Mouse (Mus musculus) CH12.LX (cell line): Measurements from ENCODE around the gene Klhl18. TPM values are rescaled to one million over a fixed set of nuclear protein-coding genes. Genes with fewer than 3 reads are reported as not detected.

ENCODE experiments used
- DNase-seq: peaks from one replicate; pipeline ENCODE4 v3.0.0-alpha.2; 2013; ENCODE audit errors: extremely low read depth
- H3K27ac ChIP-seq: 2 replicates; pipeline ENCODE4 v1.5.1; 2012; ENCODE audit warnings: low read depth, mild to moderate bottlenecking, control low read depth, moderate library complexity; ENCODE audit not compliant: insufficient read depth
- H3K27me3 ChIP-seq: replicated peaks from 2 replicates; pipeline ENCODE3; 2012; ENCODE audit warnings: inconsistent platforms
- H3K36me3 ChIP-seq, 2 experiments: replicated peaks in 1 of 2; 2 replicates each; pipeline versions ENCODE3 to v1.6.1; 2012; ENCODE audit warnings: inconsistent platforms in 1 of 2, low read length in 1 of 2, mild to moderate bottlenecking in 1 of 2, mixed read lengths in 1 of 2, moderate library complexity in 1 of 2; ENCODE audit not compliant: control insufficient read depth in 1 of 2, insufficient read depth in 1 of 2
- H3K4me1 ChIP-seq, 2 experiments: 2 replicates each; pipeline ENCODE4 v1.6.1; 2012; ENCODE audit warnings: inconsistent platforms in 1 of 2, moderate library complexity in 1 of 2; ENCODE audit not compliant: insufficient read depth in 2 of 2, control insufficient read depth in 1 of 2
- H3K4me2 ChIP-seq: 2 replicates; pipeline ENCODE4 v1.6.1; 2012; ENCODE audit warnings: low read depth, mild to moderate bottlenecking, control low read depth; ENCODE audit not compliant: poor library complexity, insufficient read depth, severe bottlenecking
- H3K4me3 ChIP-seq, 3 experiments: fragments of 150-350 bp in 1 of 3; sonication (generic) in 1 of 3; replicated peaks in 1 of 3; 2 replicates each; pipeline versions ENCODE3 to v1.5.1; 2011 to 2012; ENCODE audit warnings: low read depth in 2 of 3, low read length in 2 of 3, mild to moderate bottlenecking in 2 of 3, moderate library complexity in 2 of 3, control low read depth in 1 of 3, improper control_type of control experiment in 1 of 3, inconsistent platforms in 1 of 3, mixed read lengths in 1 of 3; ENCODE audit not compliant: poor library complexity in 1 of 3
- H3K79me2 ChIP-seq: replicated peaks from 2 replicates; pipeline ENCODE4 v1.6.1; 2012; ENCODE audit warnings: mild to moderate bottlenecking, moderate library complexity; ENCODE audit not compliant: control insufficient read depth, poor library complexity, insufficient read depth, severe bottlenecking; ENCODE audit errors: extremely low read depth
- H3K9ac ChIP-seq: 2 replicates; pipeline ENCODE4 v1.6.1; 2012; ENCODE audit warnings: low read depth, mild to moderate bottlenecking, control low read depth, moderate library complexity; ENCODE audit not compliant: insufficient read depth
- H3K9me3 ChIP-seq: replicated peaks from 2 replicates; pipeline ENCODE3; 2012; ENCODE audit warnings: low read length, inconsistent platforms, mixed read lengths
- CHD1 ChIP-seq: IDR thresholded peaks from 2 replicates; pipeline ENCODE4 v1.6.1; 2012; ENCODE audit warnings: low read depth, low read length, improper control_type of control experiment, inconsistent platforms
- CHD2 ChIP-seq: IDR thresholded peaks from 2 replicates; pipeline ENCODE4 v1.6.1; 2011; ENCODE audit warnings: low read length, improper control_type of control experiment
- GABPA ChIP-seq: IDR thresholded peaks from 2 replicates; pipeline ENCODE4 v1.6.1; 2012; ENCODE audit warnings: low read depth, low read length, improper control_type of control experiment, inconsistent platforms; ENCODE audit not compliant: insufficient replicate concordance
- JUN ChIP-seq: IDR thresholded peaks from 2 replicates; pipeline ENCODE4 v1.6.1; 2011; ENCODE audit warnings: low read depth, mild to moderate bottlenecking, low read length, improper control_type of control experiment, moderate library complexity; ENCODE audit not compliant: insufficient read depth
- KAT2A ChIP-seq: IDR thresholded peaks from 2 replicates; pipeline ENCODE4 v1.6.1; 2012; ENCODE audit warnings: low read length, improper control_type of control experiment, inconsistent platforms; ENCODE audit not compliant: insufficient replicate concordance
- MAFK ChIP-seq: IDR thresholded peaks from 2 replicates; pipeline ENCODE4 v1.6.1; 2011; ENCODE audit warnings: low read length, improper control_type of control experiment; ENCODE audit not compliant: insufficient replicate concordance
- MAX ChIP-seq: IDR thresholded peaks from 2 replicates; pipeline ENCODE4 v1.6.1; 2011; ENCODE audit warnings: low read length, improper control_type of control experiment
- MAZ ChIP-seq: IDR thresholded peaks from 2 replicates; pipeline ENCODE4 v1.6.1; 2012; ENCODE audit warnings: low read depth, mild to moderate bottlenecking, inconsistent platforms, low read length, improper control_type of control experiment, moderate library complexity
- MEF2A ChIP-seq: IDR thresholded peaks from 2 replicates; pipeline ENCODE4 v1.6.1; 2014; ENCODE audit warnings: low read depth, mild to moderate bottlenecking, inconsistent platforms, low read length, improper control_type of control experiment, borderline replicate concordance
- MYC ChIP-seq: IDR thresholded peaks from 2 replicates; pipeline ENCODE4 v1.6.1; 2011; ENCODE audit warnings: low read depth, mild to moderate bottlenecking, improper control_type of control experiment, low read length
- NRF1 ChIP-seq: IDR thresholded peaks from 2 replicates; pipeline ENCODE4 v1.6.1; 2014; ENCODE audit warnings: low read depth, mild to moderate bottlenecking, inconsistent platforms, low read length, improper control_type of control experiment, moderate library complexity
- POLR2A ChIP-seq: IDR thresholded peaks from 2 replicates; pipeline ENCODE4 v1.6.1; 2011; ENCODE audit warnings: low read depth, mild to moderate bottlenecking, improper control_type of control experiment, low read length
- RAD21 ChIP-seq: IDR thresholded peaks from 2 replicates; pipeline ENCODE4 v1.6.1; 2011; ENCODE audit warnings: low read depth, mild to moderate bottlenecking, low read length, improper control_type of control experiment, moderate library complexity
- RCOR1 ChIP-seq: conservative IDR thresholded peaks from 2 replicates; pipeline ENCODE4 v1.6.1; 2012; ENCODE audit warnings: low read depth, mild to moderate bottlenecking, inconsistent platforms, low read length, improper control_type of control experiment
- SIN3A ChIP-seq: IDR thresholded peaks from 2 replicates; pipeline ENCODE4 v1.6.1; 2012; ENCODE audit warnings: low read length, improper control_type of control experiment, inconsistent platforms
- SMC3 ChIP-seq: IDR thresholded peaks from 2 replicates; pipeline ENCODE4 v1.6.1; 2011; ENCODE audit warnings: low read depth, low read length, improper control_type of control experiment
- TCF12 ChIP-seq: IDR thresholded peaks from 2 replicates; pipeline ENCODE4 v1.6.1; 2014; ENCODE audit warnings: low read depth, mild to moderate bottlenecking, inconsistent platforms, low read length, improper control_type of control experiment
- UBTF ChIP-seq: IDR thresholded peaks from 2 replicates; pipeline ENCODE4 v1.6.1; 2012; ENCODE audit warnings: low read depth, mild to moderate bottlenecking, inconsistent platforms, low read length, improper control_type of control experiment, moderate library complexity
- USF1 ChIP-seq: IDR thresholded peaks from 2 replicates; pipeline ENCODE4 v1.6.1; 2014; ENCODE audit warnings: low read depth, mild to moderate bottlenecking, inconsistent platforms, low read length, improper control_type of control experiment
- USF2 ChIP-seq: conservative IDR thresholded peaks from 2 replicates; pipeline ENCODE4 v1.6.1; 2011; ENCODE audit warnings: low read depth, low read length, improper control_type of control experiment
- ZC3H11A ChIP-seq: IDR thresholded peaks from 2 replicates; pipeline ENCODE4 v1.6.1; 2012; ENCODE audit warnings: low read depth, mild to moderate bottlenecking, inconsistent platforms, low read length, improper control_type of control experiment
- ZMIZ1 ChIP-seq: IDR thresholded peaks from 2 replicates; pipeline ENCODE4 v1.6.1; 2012; ENCODE audit warnings: low read depth, mild to moderate bottlenecking, inconsistent platforms, low read length, improper control_type of control experiment
- dilution Hi-C: fragments of 300-500 bp; cut with MboI; formaldehyde crosslinking; loops from 2 replicates; pipeline ENCODE4 v1.14.3; 2020; ENCODE audit warnings: low sequenced_read_pairs; ENCODE audit not compliant: extremely low pct_unique_long_range_greater_than_20kb, extremely low pct_ligation_motif_present
- in situ Hi-C: fragments of 300-500 bp; cut with MboI; formaldehyde crosslinking; loops from 3 replicates; pipeline ENCODE4 v1.14.3; 2019; ENCODE audit warnings: low sequenced_read_pairs, low pct_ligation_motif_present, low pct_unique_long_range_greater_than_20kb, mixed read lengths
- polyA plus RNA-seq: library from polyadenylated mRNA; unstranded; fragments of >175 nt; gene quantifications from 2 replicates; pipeline ENCODE4 v1.2.1, GENCODE M21; 2012; ENCODE audit warnings: low read depth; ENCODE audit not compliant: insufficient read length
- total RNA-seq, 2 experiments: library from RNA; depleted of rRNA; stranded (reverse); fragments of 300-350 nt in 1 of 2; fragments of >200 nt in 1 of 2; gene quantifications; 2 replicates each; pipeline ENCODE4 v1.2.3; 2012 to 2014

Gene Klhl18
- total and polyA plus RNA-seq, 3 experiments = 3.0 to 10.1 (median 4.8) TPM

- peaks cover 9 to 46% of the 10 kb centered on the region in 2 experiments for H3K4me1 ChIP-seq
- in situ Hi-C loops (no loop called here), dilution Hi-C loops (no loop called here)
- H3K4me3 ChIP-seq = no peak overlapping the region
- no peaks in the 10 kb centered on the region for H3K79me2 ChIP-seq
- no peaks in the 10 kb centered on the region for H3K9me3 ChIP-seq
- H3K36me3 ChIP-seq = peaks cover 10 to 32% of the 10 kb centered on the region in 2 experiments
- TF ChIP-seq JUN = no peak
- no peak for TF ChIP-seq MAX
- TF ChIP-seq RCOR1 = no peak
- no peak for TF ChIP-seq MYC
- no peak for TF ChIP-seq CHD1
- no peak for TF ChIP-seq ZC3H11A
- no peak for TF ChIP-seq MAFK
- TF ChIP-seq NRF1 = no peak
- no peak for TF ChIP-seq MAZ
- no peak for TF ChIP-seq KAT2A
- TF ChIP-seq GABPA = no peak
- no peak for TF ChIP-seq MEF2A
- H3K27ac ChIP-seq = no peak overlapping the region
- H3K4me2 ChIP-seq = no peak overlapping the region
- no peaks in the 10 kb centered on the region for H3K27me3 ChIP-seq
- H3K9ac ChIP-seq = no peak overlapping the region
- DNase-seq = no peak
Observed at GRCm38 (mm10) chr9:110440559-110440958, 35.9 kb downstream of the Klhl18 start.

- Histone ChIP-seq H3K4me2 (no peak overlapping the region), H3K79me2 (no peaks in the 10 kb centered on the region), H3K9ac (no peak overlapping the region), H3K4me3 (no peak overlapping the region)
- TF ChIP-seq SIN3A = no peak
- TF ChIP-seq MEF2A = no peak
- no peak for TF ChIP-seq RAD21
- no peak for TF ChIP-seq USF1
- no peak for TF ChIP-seq TCF12
- TF ChIP-seq USF2 = no peak
- no peak for TF ChIP-seq ZMIZ1
- TF ChIP-seq CHD2 = no peak
- no peak for TF ChIP-seq UBTF
- TF ChIP-seq KAT2A = no peak
- no peak for TF ChIP-seq SMC3
- TF ChIP-seq POLR2A = no peak
- TF ChIP-seq, all 38 proteins: peak for 0
- no peak for DNase-seq
- Histone ChIP-seq H3K9me3 (no peaks in the 10 kb centered on the region), H3K27ac (no peak overlapping the region), H3K27me3 (no peaks in the 10 kb centered on the region), H3K4me1 (peaks cover 12 to 51% of the 10 kb centered on the region in 2 experiments), H3K36me3 (peaks cover 10 to 38% of the 10 kb centered on the region in 2 experiments)
- dilution Hi-C loops = no loop called here
- in situ Hi-C loops = no loop called here
Observed at GRCm38 (mm10) chr9:110440049-110440448, 36.4 kb downstream of the Klhl18 start.
